Mouse (Mus musculus) common myeloid progenitor, adult 5-6 weeks (primary cell): ENCODE data around the gene Mlana. TPM values are rescaled to one million over a fixed set of nuclear protein-coding genes. Genes with fewer than 3 reads are reported as not detected.

Experiments used
- ATAC-seq: replicated peaks from 2 replicates; pipeline ENCODE4 v1.8.0; 2016; ENCODE audit warnings: low read depth, mild to moderate bottlenecking, moderate TSS enrichment, inconsistent platforms; ENCODE audit not compliant: poor library complexity, severe bottlenecking
- total RNA-seq: library from RNA; stranded (forward); fragments of 200-1000, 187-1606 nt; gene quantifications from 2 replicates; pipeline ENCODE4 v1.2.3, GENCODE M21; 2017

Mlana gene
- not detected in 2 replicates for total RNA-seq

DNA sequence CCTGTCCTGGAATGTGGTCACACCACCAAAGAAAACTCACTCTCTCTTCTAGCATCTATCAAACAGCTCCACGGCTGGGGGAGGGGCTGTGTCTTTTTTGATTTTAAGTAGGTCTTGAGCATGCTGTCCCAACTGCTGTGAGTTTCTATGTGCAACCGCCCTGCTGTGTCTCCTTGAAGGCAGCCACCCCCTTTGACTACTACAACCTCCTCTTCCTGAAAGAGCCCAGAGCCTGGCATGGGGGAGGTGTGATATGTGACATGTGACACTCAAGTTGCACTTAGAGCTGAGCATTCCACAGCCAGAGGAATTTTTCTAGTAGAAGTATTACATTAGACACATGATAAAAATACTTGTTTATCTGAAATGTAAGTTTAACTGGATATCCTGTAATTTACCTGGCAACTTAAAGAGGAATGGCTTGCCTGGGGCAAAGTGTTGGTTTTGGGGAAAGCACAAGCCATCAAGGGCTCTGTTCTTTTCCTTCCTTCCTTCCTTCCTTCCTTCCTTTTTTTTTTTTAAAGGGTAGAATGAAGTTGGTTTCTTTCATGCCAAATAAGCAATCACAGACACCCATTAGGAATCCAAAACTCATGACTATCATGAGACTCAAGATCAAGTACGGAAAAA, at the start of gene Mlana:
Gene Mlana (plus strand): TSS at position 580 of the 630 bp plus-strand sequence.
- ATAC-seq, result no peak

DNA sequence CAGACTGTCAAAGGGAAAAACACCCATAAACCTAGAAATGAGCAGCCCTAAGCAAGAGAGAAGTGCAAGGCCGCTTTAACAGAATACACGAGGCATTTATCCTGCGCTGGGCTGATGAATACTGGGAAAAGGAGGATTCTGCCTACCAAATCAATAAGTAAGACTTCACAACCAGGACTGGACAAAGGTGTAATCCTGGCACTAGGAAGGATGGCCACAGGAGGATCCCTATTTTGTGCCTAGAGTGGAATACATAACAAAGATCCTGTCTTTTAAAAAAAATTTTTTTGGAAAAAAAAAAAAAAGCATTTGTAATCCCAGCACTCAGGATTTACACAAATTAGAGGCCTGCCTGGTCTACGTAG, 49.1 kb upstream of the Mlana start:
- ATAC-seq, result no peak

DNA sequence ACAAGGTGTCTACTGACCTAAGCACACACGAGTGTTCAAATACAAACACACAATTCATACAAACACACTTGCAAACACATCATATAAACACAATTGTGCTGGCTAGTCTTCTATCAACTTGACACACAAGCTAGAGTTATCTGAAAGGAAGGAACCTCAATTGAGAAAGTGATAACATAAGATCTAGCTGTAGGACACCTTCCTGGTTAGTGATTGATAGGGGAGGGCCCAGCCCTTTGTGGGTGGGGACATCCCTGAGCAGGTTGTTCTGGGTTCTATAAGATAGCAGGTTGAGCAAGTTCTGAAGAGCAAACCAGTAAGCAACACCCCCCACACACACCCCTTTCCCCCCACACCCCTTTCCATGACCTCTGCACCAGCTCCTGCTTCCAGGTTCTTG, 47.9 kb upstream of the Mlana start:
- ATAC-seq, result no peak

DNA sequence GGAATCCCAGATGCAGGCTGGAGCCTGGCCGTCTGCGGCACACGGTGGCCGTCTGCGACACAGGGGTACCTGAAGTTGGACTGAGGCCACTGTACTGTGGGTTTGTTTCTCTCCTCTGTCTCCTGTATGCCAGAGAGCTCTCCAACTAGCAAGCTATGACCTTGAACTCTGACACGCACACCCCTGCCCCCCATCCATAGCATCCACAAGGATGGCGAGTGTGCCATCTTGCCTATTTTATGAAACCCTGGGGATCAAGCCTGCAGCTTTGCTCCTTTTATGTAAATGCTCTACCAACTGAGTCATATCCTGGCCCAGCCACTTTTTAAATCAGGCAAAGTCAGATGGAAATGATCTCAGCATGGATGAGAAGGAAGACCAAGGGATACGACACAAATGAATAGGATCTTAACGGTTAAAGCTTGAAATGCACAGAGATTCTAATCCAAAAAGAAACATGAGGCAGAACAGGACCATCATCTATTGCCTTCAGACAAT, 43.8 kb upstream of the Mlana start:
- no peak for ATAC-seq

DNA sequence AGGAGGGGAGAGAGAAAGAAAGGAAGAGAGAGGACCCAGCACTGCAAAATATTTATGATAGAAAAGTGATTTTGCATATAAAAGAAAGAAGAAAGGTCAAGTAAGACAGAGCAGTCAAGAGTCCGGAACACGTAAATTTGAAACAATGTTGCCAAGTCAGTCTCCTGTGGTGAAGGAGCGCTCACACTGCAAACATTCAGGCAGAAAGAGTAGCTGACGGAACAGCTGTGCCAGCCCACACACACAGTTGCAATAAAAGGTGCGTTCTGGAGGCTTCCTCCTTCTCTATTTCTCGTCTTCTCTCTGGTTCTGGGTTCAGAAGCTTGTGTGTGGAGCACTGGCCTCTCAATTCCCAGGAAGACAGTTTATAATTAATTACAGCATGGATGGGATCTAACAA, 42.5 kb upstream of the Mlana start:
- no peak for ATAC-seq

DNA sequence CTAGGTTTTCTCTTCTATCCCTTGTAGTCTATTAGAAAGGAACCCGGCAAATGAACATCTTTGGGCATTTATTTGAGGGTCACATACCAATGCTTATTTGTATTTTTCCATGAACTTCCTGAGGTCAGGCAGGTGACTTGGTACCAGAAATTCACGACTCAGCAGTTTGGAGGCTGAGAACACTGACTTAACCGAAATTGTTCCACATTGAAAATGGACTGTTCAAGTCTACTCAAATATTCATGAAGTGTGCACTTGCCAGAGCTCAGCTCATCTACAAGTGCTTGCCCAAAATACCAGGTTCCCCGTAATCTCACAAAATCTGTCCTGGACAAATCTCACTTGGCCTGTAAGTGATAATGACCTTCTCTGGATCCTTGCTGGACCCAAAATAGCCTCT, 41.6 kb upstream of the Mlana start:
- no peak for ATAC-seq

DNA sequence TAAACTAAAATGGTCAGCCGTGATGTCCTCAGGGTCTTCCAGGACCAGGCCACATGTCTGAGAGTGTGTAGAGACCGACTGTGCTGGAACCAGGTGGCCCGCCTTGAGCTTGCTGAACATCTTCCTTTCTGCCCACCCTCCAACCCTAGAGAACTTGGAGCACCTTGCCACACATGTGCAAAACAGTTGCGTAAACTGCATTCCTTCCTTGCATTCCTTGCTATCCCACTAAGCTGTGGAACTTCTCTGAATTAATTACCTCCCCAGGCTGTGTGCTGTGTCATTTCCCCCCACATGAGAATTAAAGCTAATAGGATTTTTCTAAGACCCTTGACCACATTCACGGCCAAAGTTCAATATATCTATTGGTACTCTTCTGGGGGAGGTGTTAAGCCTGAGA, 41.0 kb upstream of the Mlana start:
- no peak for ATAC-seq

DNA sequence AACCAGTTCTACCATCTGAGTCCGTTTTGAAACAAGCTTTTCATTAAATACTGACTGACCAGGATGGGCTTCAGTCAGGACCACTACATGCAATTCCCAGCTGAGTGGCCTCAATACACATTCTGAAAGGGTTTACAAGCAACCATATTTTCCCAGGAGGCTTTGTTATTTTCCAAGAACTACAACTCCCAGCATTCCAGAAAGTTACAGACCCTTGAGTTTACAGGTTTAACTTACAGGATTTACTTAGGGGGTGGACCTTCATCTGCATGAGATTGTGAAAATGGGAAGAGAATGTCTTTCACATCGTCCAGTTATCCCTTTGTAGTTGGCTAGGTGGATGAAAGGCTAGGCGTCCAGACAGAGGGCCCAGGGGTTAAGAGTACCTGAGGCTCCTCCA, 40.6 kb upstream of the Mlana start:
- ATAC-seq, result no peak

DNA sequence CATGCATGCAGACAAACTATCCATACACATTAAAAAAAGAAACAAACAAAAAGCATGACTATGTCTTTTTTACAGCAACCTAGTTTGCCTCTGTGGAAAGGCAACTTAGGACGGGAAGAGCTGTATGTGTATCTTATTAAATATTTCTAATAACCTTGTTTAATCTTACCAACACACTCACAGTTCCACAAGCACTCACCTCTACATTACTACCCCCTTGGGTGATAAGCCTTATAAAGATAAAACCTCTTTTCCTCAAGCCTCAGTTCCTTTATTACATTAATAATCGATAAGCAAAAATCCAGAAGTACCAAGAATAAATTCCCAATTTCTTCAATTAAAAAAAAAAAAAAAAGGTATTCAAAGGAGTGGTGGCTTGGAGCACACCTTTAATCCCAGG, 40.1 kb upstream of the Mlana start:
- no peak for ATAC-seq

- ATAC-seq, result no peak
Observed at GRCm38 (mm10) chr19:29658836-29659235, 38.8 kb upstream of the Mlana start.

DNA sequence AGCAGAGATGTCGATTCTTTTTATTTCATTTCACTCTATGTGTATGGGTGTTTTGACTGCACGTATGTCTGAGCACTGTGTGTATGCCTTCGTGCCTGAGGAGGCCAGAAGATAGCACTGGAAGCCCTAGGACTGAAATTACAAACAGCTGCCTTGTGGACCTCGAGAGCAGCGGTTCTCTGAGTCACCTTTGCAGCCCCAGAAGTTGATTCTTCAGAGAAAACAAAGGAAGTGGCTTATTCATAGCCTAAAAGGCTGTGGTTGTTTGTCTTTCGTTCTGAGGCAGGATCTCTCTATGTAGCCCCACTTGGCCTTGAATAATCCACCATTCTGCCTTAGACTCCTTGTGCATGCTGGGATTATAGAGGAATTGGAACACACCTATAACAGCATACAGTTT, 37.9 kb upstream of the Mlana start:
- ATAC-seq, result no peak

GRCm38 (mm10) chr19:29660835-29661764, 36.5 kb upstream of the Mlana start:
- 0 out of 2 replicates have a peak, but pooled peaks have one; percentile 36 for ATAC-seq

DNA sequence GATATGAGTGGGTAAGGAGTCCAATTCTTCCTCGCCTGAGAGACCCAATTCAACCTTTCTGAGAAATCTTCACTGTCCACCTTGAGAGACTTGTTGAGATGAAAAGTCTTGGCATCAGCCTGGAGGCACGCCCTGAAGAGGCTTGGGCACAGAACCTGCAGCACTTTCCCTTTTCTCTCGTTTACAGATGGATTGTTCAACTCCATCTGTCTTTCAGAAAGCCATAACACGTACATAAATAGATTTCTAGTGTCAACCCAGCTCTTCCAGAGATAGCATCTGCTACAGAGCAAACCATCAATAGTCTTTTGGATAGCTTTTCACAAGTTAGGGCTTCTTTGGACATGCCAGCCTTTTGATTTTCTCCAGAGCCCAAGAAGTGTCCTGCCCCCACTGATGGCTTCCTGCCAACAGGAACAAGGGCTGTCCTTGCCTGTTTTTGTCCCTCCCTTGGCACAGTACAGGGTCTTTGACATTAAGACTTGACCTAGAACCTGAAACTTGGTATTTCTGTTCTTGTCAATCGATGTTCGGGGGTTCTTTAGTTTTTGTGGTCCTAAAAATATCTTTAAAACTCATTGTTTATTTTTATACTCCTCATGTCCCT, 35.5 kb upstream of the Mlana start:
- ATAC-seq, result no peak

GRCm38 (mm10) chr19:29663780-29664179, 33.8 kb upstream of the Mlana start:
- ATAC-seq, result no peak

- no peak for ATAC-seq
Observed at GRCm38 (mm10) chr19:29664934-29665333, 32.7 kb upstream of the Mlana start.

GRCm38 (mm10) chr19:29666164-29666563, 31.5 kb upstream of the Mlana start:
- no peak for ATAC-seq

GRCm38 (mm10) chr19:29666965-29667594, 30.5 kb upstream of the Mlana start:
- ATAC-seq, result 0 out of 2 replicates have a peak, but pooled peaks have one; percentile 25

- ATAC-seq, result no peak
Observed at GRCm38 (mm10) chr19:29668135-29668534, 29.5 kb upstream of the Mlana start.

- no peak for ATAC-seq
Observed at GRCm38 (mm10) chr19:29670247-29670646, 27.4 kb upstream of the Mlana start.

GRCm38 (mm10) chr19:29671160-29671559, 26.5 kb upstream of the Mlana start:
- ATAC-seq, result no peak
